Comparison of ENCODE assay signal across 8 mouse cellular contexts in the genomic region with DNA sequence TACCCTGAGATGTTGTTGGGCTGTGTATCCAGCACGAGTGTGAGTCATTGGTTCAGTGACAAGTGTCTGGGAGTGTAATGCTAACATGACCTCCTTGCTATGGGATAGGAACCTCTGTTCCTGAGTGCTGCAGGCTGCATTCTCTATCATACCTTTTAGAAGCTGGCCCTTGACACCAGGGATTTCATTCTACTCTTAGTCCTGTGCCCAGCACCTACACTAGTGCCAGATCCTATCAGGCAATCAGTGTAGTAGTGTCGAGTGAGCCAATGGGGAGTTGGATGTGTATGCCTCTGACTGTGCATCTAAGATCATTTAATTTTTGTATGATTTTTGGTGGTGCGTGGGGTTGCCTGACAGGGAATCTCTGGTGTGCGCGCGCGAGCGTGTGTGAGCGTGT. TPM values are rescaled to one million over a fixed set of nuclear protein-coding genes. Genes with fewer than 3 reads are reported as not detected.
A peak's percentile ranks its signal among the peaks of the same experiment; 100 is the strongest.
DNase-seq lines count a peak whose midpoint lies in the region; ATAC-seq and TF ChIP-seq lines count a peak whose summit lies in the region.

No protein-coding gene starts in this region.

- H3K4me3 ChIP-seq in intestine, embryonic 14.5 days (ENCODE audit: low read depth, low read length): peak overlapping the region; percentile 37
- H3K4me3 ChIP-seq in intestine, postnatal 0 days (ENCODE audit: low read depth, low read length): no peak overlapping the region
- H3K4me3 ChIP-seq in ES-E14 (ENCODE audit: insufficient read depth in 1 of 2, low read depth in 1 of 2, low read length in 2 of 2, poor library complexity in 1 of 2, severe bottlenecking in 1 of 2): peak overlapping the region; percentile 67 to 74
- H3K4me3 ChIP-seq in forebrain, postnatal 0 days (ENCODE audit: low read depth, low read length): peak overlapping the region; percentile 93
- peak overlapping the region; percentile 82 for H3K4me3 ChIP-seq in midbrain, embryonic 12.5 days
- no peak overlapping the region; the same call in 1 of the 2 replicates for H3K4me3 ChIP-seq in gastrocnemius, adult 2 months

- in situ Hi-C loops in ES-E14 (cut with MboI; ENCODE audit: low sequenced_read_pairs in 2 of 2, unreplicated experiment in 2 of 2): loop anchor here in 1 of 2 experiments (10.0 kb wide), 1 partner anchor 584 kb away; the partner anchor contains the start of gene Msx1

- no peak overlapping the region; the same call in 1 of the 2 replicates for H3K4me2 ChIP-seq in intestine, embryonic 14.5 days (ENCODE audit: low read length)
- H3K4me2 ChIP-seq in intestine, postnatal 0 days (replicated peaks; ENCODE audit: low read depth): no peak overlapping the region
- peak overlapping the region; percentile 77 for H3K4me2 ChIP-seq in forebrain, postnatal 0 days (ENCODE audit: low read depth)
- H3K4me2 ChIP-seq in midbrain, embryonic 12.5 days (replicated peaks): peak overlapping the region; percentile 79

- peak; percentile 52 for DNase-seq in intestine, embryonic 14.5 days (ENCODE audit: low spot score)
- DNase-seq in ES-E14 (ENCODE audit: low read depth, low spot score): no peak
- no peak for DNase-seq in forebrain, postnatal 0 days
- no peak for DNase-seq in gastrocnemius, adult 2 months
- no peak for DNase-seq in urinary bladder, postnatal 36 days (ENCODE audit: low spot score in 2 of 2)

- TF ChIP-seq CTCF in intestine, postnatal 0 days (IDR thresholded peaks at IDR 0.05; ENCODE audit: low read depth): no peak
- TF ChIP-seq CTCF in forebrain, postnatal 0 days (IDR thresholded peaks at IDR 0.05; ENCODE audit: low read depth): no peak
- no peak for TF ChIP-seq CTCF in gastrocnemius, adult 2 months (IDR thresholded peaks at IDR 0.05)

- ATAC-seq in intestine, embryonic 14.5 days (replicated peaks; ENCODE audit: low FRiP score, low TSS enrichment, low read depth): no peak
- no peak for ATAC-seq in intestine, postnatal 0 days
- no peak for ATAC-seq in forebrain, postnatal 0 days
- ATAC-seq in midbrain, embryonic 12.5 days (ENCODE audit: low FRiP score, low read depth): 0 out of 2 replicates have a peak, but pooled peaks have one; percentile 2
- no peak for ATAC-seq in megakaryocyte, adult 5-6 weeks (ENCODE audit: poor library complexity, severe bottlenecking)

- intact Hi-C loops in gastrocnemius, adult 2 months (cut with DNase I): no loop called here

- H3K9me3 ChIP-seq in intestine, embryonic 14.5 days (ENCODE audit: control insufficient read depth, low read length): no peaks in the 10 kb centered on the region
- H3K9me3 ChIP-seq in intestine, postnatal 0 days (ENCODE audit: control insufficient read depth): no peaks in the 10 kb centered on the region
- H3K9me3 ChIP-seq in ES-E14 (ENCODE audit: control insufficient read depth, insufficient read depth, low read depth, low read length): no peaks in the 10 kb centered on the region
- H3K9me3 ChIP-seq in forebrain, postnatal 0 days (ENCODE audit: low read length): no peaks in the 10 kb centered on the region
- H3K9me3 ChIP-seq in midbrain, embryonic 12.5 days: no peaks in the 10 kb centered on the region

- no peak overlapping the region for H3K9ac ChIP-seq in intestine, embryonic 14.5 days (ENCODE audit: low read length)
- no peak overlapping the region for H3K9ac ChIP-seq in intestine, postnatal 0 days (ENCODE audit: low read depth, low read length)
- H3K9ac ChIP-seq in ES-E14 (ENCODE audit: insufficient read depth, low read depth, low read length, poor library complexity, severe bottlenecking): 0 out of 2 replicates have a peak overlapping the region, but pooled peaks have one; percentile 6
- peak overlapping the region; percentile 74 for H3K9ac ChIP-seq in forebrain, postnatal 0 days
- H3K9ac ChIP-seq in midbrain, embryonic 12.5 days (replicated peaks): peak overlapping the region; percentile 88

- peaks cover 64% of the 10 kb centered on the region for H3K27me3 ChIP-seq in intestine, embryonic 14.5 days (replicated peaks; ENCODE audit: control insufficient read depth, insufficient read depth, low read length)
- peaks cover 62% of the 10 kb centered on the region for H3K27me3 ChIP-seq in intestine, postnatal 0 days (replicated peaks; ENCODE audit: control insufficient read depth, insufficient read depth, low read length)
- H3K27me3 ChIP-seq in forebrain, postnatal 0 days (ENCODE audit: insufficient read depth, low read length): no peaks in the 10 kb centered on the region
- H3K27me3 ChIP-seq in midbrain, embryonic 12.5 days: peaks cover 67% of the 10 kb centered on the region

- peaks cover 9% of the 10 kb centered on the region for H3K4me1 ChIP-seq in intestine, embryonic 14.5 days (replicated peaks; ENCODE audit: control insufficient read depth, insufficient read depth, low read length)
- H3K4me1 ChIP-seq in intestine, postnatal 0 days (replicated peaks; ENCODE audit: control insufficient read depth, insufficient read depth, low read length): 0 out of 2 replicates have a peak, but pooled peaks cover 3% of the 10 kb centered on the region
- peaks cover 7 to 13% of the 10 kb centered on the region in 2 experiments; a peak in 3 of 4 replicates for H3K4me1 ChIP-seq in ES-E14 (ENCODE audit: control insufficient read depth in 2 of 2, insufficient read depth in 2 of 2, low read length in 2 of 2, poor library complexity in 1 of 2)
- H3K4me1 ChIP-seq in forebrain, postnatal 0 days (ENCODE audit: insufficient read depth): 0 out of 2 replicates have a peak, but pooled peaks cover 12% of the 10 kb centered on the region
- peaks cover 37% of the 10 kb centered on the region for H3K4me1 ChIP-seq in midbrain, embryonic 12.5 days

- H3K27ac ChIP-seq in intestine, embryonic 14.5 days (ENCODE audit: low read depth): no peak overlapping the region
- H3K27ac ChIP-seq in intestine, postnatal 0 days (ENCODE audit: low read depth, low read length): no peak overlapping the region
- H3K27ac ChIP-seq in ES-E14 (ENCODE audit: insufficient read depth, low read depth, low read length, poor library complexity, severe bottlenecking): no peak overlapping the region
- peak overlapping the region; percentile 80 for H3K27ac ChIP-seq in forebrain, postnatal 0 days (ENCODE audit: low read depth, low read length)
- H3K27ac ChIP-seq in midbrain, embryonic 12.5 days (replicated peaks): peak overlapping the region; percentile 69; the same call in 1 of the 2 replicates
- H3K27ac ChIP-seq in gastrocnemius, adult 2 months: no peak overlapping the region

- no peaks in the 10 kb centered on the region for H3K36me3 ChIP-seq in intestine, embryonic 14.5 days (ENCODE audit: control insufficient read depth, insufficient read depth, low read length)
- no peaks in the 10 kb centered on the region for H3K36me3 ChIP-seq in intestine, postnatal 0 days (ENCODE audit: control insufficient read depth, insufficient read depth)
- H3K36me3 ChIP-seq in ES-E14 (ENCODE audit: control insufficient read depth, insufficient read depth, low read length, poor library complexity, severe bottlenecking): no peaks in the 10 kb centered on the region
- H3K36me3 ChIP-seq in forebrain, postnatal 0 days (ENCODE audit: insufficient read depth): no peaks in the 10 kb centered on the region
- H3K36me3 ChIP-seq in midbrain, embryonic 12.5 days: no peaks in the 10 kb centered on the region

- 13% methylated on average over 9 of the region's 9 CpGs for WGBS in intestine, embryonic 14.5 days
- 17% methylated on average over 9 of the region's 9 CpGs for WGBS in intestine, postnatal 0 days
- WGBS in forebrain, postnatal 0 days: 6% methylated on average over 9 of the region's 9 CpGs
- WGBS in midbrain, embryonic 12.5 days: 17% methylated on average over 9 of the region's 9 CpGs

TF ChIP-seq in ES-E14, 5 proteins besides CTCF, POLR2A, EP300 and RAD21:
- TF ChIP-seq ZNF384 (IDR thresholded peaks at IDR 0.05; ENCODE audit: low read depth, low read length): no peak
- no peak for TF ChIP-seq CHD2 (IDR thresholded peaks at IDR 0.05; ENCODE audit: low read depth, low read length)
- TF ChIP-seq HCFC1 (IDR thresholded peaks at IDR 0.05; ENCODE audit: borderline replicate concordance, insufficient read depth, low read length): no peak
- TF ChIP-seq ZC3H11A (IDR thresholded peaks at IDR 0.05; ENCODE audit: borderline replicate concordance, low read depth, low read length): no peak
- TF ChIP-seq MAFK (IDR thresholded peaks at IDR 0.05; ENCODE audit: insufficient read depth, low read depth, low read length): no peak

RNA-seq across cellular contexts. Expression of gene Crmp1, which starts 0.5 kb away (rescaled TPM):
- 46.4 and 49.8 TPM in 2 replicates for polyA plus RNA-seq in intestine, embryonic 14.5 days (2014; fragmentation: Nextera tagmentation; extraction: Ambion mirVana)
- polyA plus RNA-seq in intestine, postnatal 0 days (2015; fragmentation: Nextera tagmentation; extraction: Ambion mirVana): 8.9 and 11.4 TPM in 2 replicates
- 24.5 and 38.1 TPM in 2 replicates for total RNA-seq in ES-E14 (2012; rRNA removed)
- total RNA-seq in forebrain, postnatal 0 days (2014; rRNA removed): 965 and 1,074 TPM in 2 replicates
- 1,043 and 1,136 TPM in 2 replicates for polyA plus RNA-seq in forebrain, postnatal 0 days (2015; fragmentation: Nextera tagmentation; extraction: Ambion mirVana)
- polyA plus RNA-seq in midbrain, embryonic 12.5 days (2016; fragmentation: Nextera tagmentation; extraction: Ambion mirVana): 404 and 454 TPM in 2 replicates
- under 1 TPM; 0.18 to 0.56 TPM for total RNA-seq in gastrocnemius, adult 2 months (2021)
- total RNA-seq in megakaryocyte, adult 5-6 weeks (2015): 0.04 and 0.32 TPM in 2 replicates
- total RNA-seq in megakaryocyte, adult 5-6 weeks (2017): not detected in 2 replicates

Comparison
In these comparisons a context has a peak if more than half of its experiments do, and no peak if none do; other contexts are left out.
1. H3K4me3 ChIP-seq: peak in intestine, embryonic 14.5 days (single experiment), ES-E14 (2 of 2), forebrain, postnatal 0 days (single experiment) and midbrain, embryonic 12.5 days (single experiment); none in intestine, postnatal 0 days (single experiment) and gastrocnemius, adult 2 months (single experiment).
2. H3K27ac ChIP-seq: peak in forebrain, postnatal 0 days (single experiment) and midbrain, embryonic 12.5 days (single experiment); none in intestine, embryonic 14.5 days (single experiment), intestine, postnatal 0 days (single experiment), ES-E14 (single experiment) and gastrocnemius, adult 2 months (single experiment).
3. H3K4me2 ChIP-seq: peak in forebrain, postnatal 0 days (single experiment) and midbrain, embryonic 12.5 days (single experiment); none in intestine, embryonic 14.5 days (single experiment) and intestine, postnatal 0 days (single experiment).
4. H3K9ac ChIP-seq: peak in ES-E14 (single experiment), forebrain, postnatal 0 days (single experiment) and midbrain, embryonic 12.5 days (single experiment); none in intestine, embryonic 14.5 days (single experiment) and intestine, postnatal 0 days (single experiment).
5. RNA of gene Crmp1, which starts 0.5 kb away (total RNA-seq): 965 to 1,074 TPM in forebrain, postnatal 0 days; 24.5 to 38.1 TPM in ES-E14, 0.18 to 0.56 TPM in gastrocnemius, adult 2 months and 0.04 to 0.32 TPM in megakaryocyte, adult 5-6 weeks; every median in the first group is over 10 times any median in the second.